Comparison of ENCODE assay signal across 11 mouse cellular contexts in the genomic region with DNA sequence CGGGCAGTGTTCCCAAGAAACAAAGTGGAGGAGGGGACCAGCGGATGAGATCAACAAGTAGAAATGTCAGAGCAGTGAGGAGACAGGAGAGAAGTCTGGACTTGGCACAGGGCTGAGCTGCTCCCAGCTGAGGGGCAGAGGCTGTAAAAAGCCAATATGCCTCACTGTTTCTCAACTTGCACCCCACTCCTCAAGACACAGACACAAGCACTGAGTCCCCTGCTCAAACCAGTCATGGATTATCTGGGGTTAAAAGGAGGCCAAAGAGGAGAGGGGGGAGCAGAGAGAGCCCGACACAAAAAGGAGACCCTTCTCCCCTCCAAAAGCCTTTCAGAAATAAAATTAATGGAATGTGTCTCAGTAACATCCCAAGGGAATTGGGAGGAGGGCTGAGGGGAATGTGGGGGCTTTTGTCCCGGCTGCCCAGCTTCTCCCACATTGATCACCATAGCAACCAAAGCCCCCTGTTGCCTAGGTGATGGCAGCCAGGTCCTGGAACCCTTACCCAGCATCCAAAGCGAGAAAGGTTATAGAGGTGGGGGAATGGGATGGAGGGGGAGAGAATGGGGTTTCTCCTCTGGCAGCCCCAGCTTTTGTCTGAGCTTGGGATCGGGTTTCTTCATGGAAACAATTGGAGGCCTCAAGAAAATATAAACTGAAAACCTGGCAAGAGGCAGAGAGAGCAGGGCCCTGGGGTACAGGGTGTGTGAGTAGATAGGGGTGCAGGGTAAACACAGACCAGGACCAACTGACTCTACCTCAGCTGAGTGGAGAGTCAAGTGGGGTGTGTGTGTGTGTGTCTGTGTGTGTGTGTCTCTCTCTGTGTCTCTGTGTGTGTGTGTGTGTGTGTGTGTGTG. TPM values are rescaled to one million over a fixed set of nuclear protein-coding genes. Genes with fewer than 3 reads are reported as not detected.
DNase-seq lines count a peak whose midpoint lies in the region; ATAC-seq and TF ChIP-seq lines count a peak whose summit lies in the region.
"Had no signal": no experiment of that assay in that cellular context is flagged by ENCODE, and none has a peak within 500 bp of the region (broad histone marks: within the 10 kb centered on the region; RNA-seq: fewer than 3 reads in every experiment).

No protein-coding gene starts in this region.

- H3K36me3 ChIP-seq in heart, embryonic 15.5 days: no peaks in the 10 kb centered on the region; the same call in 1 of the 2 replicates
- H3K36me3 ChIP-seq in embryonic facial prominence, embryonic 11.5 days (replicated peaks; ENCODE audit: control insufficient read depth, insufficient read depth, low read depth, low read length): peaks cover 4% of the 10 kb centered on the region
- H3K36me3 ChIP-seq in hindbrain, embryonic 15.5 days: peaks cover under 1% of the 10 kb centered on the region; the same call in 1 of the 2 replicates
- peaks cover 2% of the 10 kb centered on the region; the same call in 1 of the 2 replicates for H3K36me3 ChIP-seq in neural tube, embryonic 11.5 days (ENCODE audit: control insufficient read depth, insufficient read depth, low read length)

- H3K9ac ChIP-seq in heart, embryonic 15.5 days: 0 out of 2 replicates have a peak overlapping the region, but pooled peaks have one; percentile 20
- peak overlapping the region; percentile 25 for H3K9ac ChIP-seq in embryonic facial prominence, embryonic 11.5 days (replicated peaks; ENCODE audit: low read length)
- no peak overlapping the region for H3K9ac ChIP-seq in hindbrain, embryonic 15.5 days
- peak overlapping the region; percentile 50 for H3K9ac ChIP-seq in neural tube, embryonic 11.5 days (ENCODE audit: low read length)

- no peaks in the 10 kb centered on the region for H3K27me3 ChIP-seq in heart, embryonic 15.5 days
- no peaks in the 10 kb centered on the region for H3K27me3 ChIP-seq in embryonic facial prominence, embryonic 11.5 days (ENCODE audit: control insufficient read depth, insufficient read depth, low read length)
- H3K27me3 ChIP-seq in hindbrain, embryonic 15.5 days: no peaks in the 10 kb centered on the region
- H3K27me3 ChIP-seq in neural tube, embryonic 11.5 days (ENCODE audit: control insufficient read depth, insufficient read depth, low read length): no peaks in the 10 kb centered on the region

- H3K27ac ChIP-seq in heart, embryonic 15.5 days: peak overlapping the region; percentile 63; the same call in 1 of the 2 replicates
- H3K27ac ChIP-seq in embryonic facial prominence, embryonic 11.5 days (replicated peaks; ENCODE audit: low read depth, low read length): peak overlapping the region; percentile 80
- peak overlapping the region; percentile 83 for H3K27ac ChIP-seq in hindbrain, embryonic 15.5 days (replicated peaks)
- peak overlapping the region; percentile 88 for H3K27ac ChIP-seq in neural tube, embryonic 11.5 days (ENCODE audit: low read depth, low read length)
- H3K27ac ChIP-seq in left cerebral cortex, adult 2 months: no peak overlapping the region

- no peak for DNase-seq in heart, adult 9 months (ENCODE audit: low spot score in 2 of 2)
- DNase-seq in embryonic facial prominence, embryonic 11.5 days (ENCODE audit: low spot score): peak; percentile 88
- DNase-seq in neural tube, embryonic 11.5 days (ENCODE audit: low spot score): peak; percentile 91
- no peak for DNase-seq in left cerebral cortex, adult 2 months (ENCODE audit: extremely low spot score in 1 of 2, low spot score in 2 of 2)
- no peak for DNase-seq in cerebellum, postnatal 25 days
- DNase-seq in heart, postnatal 14 days: no peak
- DNase-seq: cerebellum, adult 9-11 months had no signal

- 46% methylated on average over 6 of the region's 6 CpGs for WGBS in heart, embryonic 15.5 days
- 26% methylated on average over 6 of the region's 6 CpGs for WGBS in embryonic facial prominence, embryonic 11.5 days
- WGBS in hindbrain, embryonic 15.5 days: 7% methylated on average over 6 of the region's 6 CpGs
- 23% methylated on average over 6 of the region's 6 CpGs for WGBS in neural tube, embryonic 11.5 days

- H3K9me3 ChIP-seq in heart, embryonic 15.5 days (replicated peaks): no peaks in the 10 kb centered on the region
- no peaks in the 10 kb centered on the region for H3K9me3 ChIP-seq in embryonic facial prominence, embryonic 11.5 days (replicated peaks; ENCODE audit: control insufficient read depth, low read length)
- H3K9me3 ChIP-seq in hindbrain, embryonic 15.5 days: no peaks in the 10 kb centered on the region
- no peaks in the 10 kb centered on the region for H3K9me3 ChIP-seq in neural tube, embryonic 11.5 days (ENCODE audit: control insufficient read depth, low read length)

- no peak for ATAC-seq in heart, embryonic 15.5 days (replicated peaks; ENCODE audit: insufficient number of reproducible peaks, insufficient read depth, low FRiP score, low read depth)
- peak; percentile 71 for ATAC-seq in embryonic facial prominence, embryonic 11.5 days (replicated peaks; ENCODE audit: insufficient number of reproducible peaks, low FRiP score, low TSS enrichment, low read depth)
- ATAC-seq in hindbrain, embryonic 15.5 days (ENCODE audit: low FRiP score, low read depth): peak; percentile 71
- peak; percentile 85 for ATAC-seq in neural tube, embryonic 11.5 days (ENCODE audit: insufficient read depth, low FRiP score, low TSS enrichment)

- H3K4me1 ChIP-seq in heart, embryonic 15.5 days (replicated peaks): peaks cover 26% of the 10 kb centered on the region
- H3K4me1 ChIP-seq in embryonic facial prominence, embryonic 11.5 days (ENCODE audit: control insufficient read depth, insufficient read depth, low read length): peaks cover 17% of the 10 kb centered on the region; the same call in 1 of the 2 replicates
- H3K4me1 ChIP-seq in hindbrain, embryonic 15.5 days (replicated peaks): peaks cover 92% of the 10 kb centered on the region
- H3K4me1 ChIP-seq in neural tube, embryonic 11.5 days (ENCODE audit: control insufficient read depth, insufficient read depth, low read length): peaks cover 81% of the 10 kb centered on the region

- no peak for TF ChIP-seq CTCF in left cerebral cortex, adult 2 months (IDR thresholded peaks at IDR 0.05)

- H3K4me3 ChIP-seq in heart, embryonic 15.5 days: no peak overlapping the region
- H3K4me3 ChIP-seq in embryonic facial prominence, embryonic 11.5 days (ENCODE audit: low read depth, low read length): no peak overlapping the region
- 0 out of 2 replicates have a peak overlapping the region, but pooled peaks have one; percentile 0 for H3K4me3 ChIP-seq in hindbrain, embryonic 15.5 days
- H3K4me3 ChIP-seq in neural tube, embryonic 11.5 days (ENCODE audit: low read depth, low read length): no peak overlapping the region
- H3K4me3 ChIP-seq in left cerebral cortex, adult 2 months: no peak overlapping the region

- H3K4me2 ChIP-seq in heart, embryonic 15.5 days: peak overlapping the region; percentile 24; the same call in 1 of the 2 replicates
- no peak overlapping the region for H3K4me2 ChIP-seq in embryonic facial prominence, embryonic 11.5 days (ENCODE audit: low read depth, low read length)
- H3K4me2 ChIP-seq in hindbrain, embryonic 15.5 days: peak overlapping the region; percentile 36
- peak overlapping the region; percentile 42 for H3K4me2 ChIP-seq in neural tube, embryonic 11.5 days (ENCODE audit: low read depth)

- intact Hi-C loops in left cerebral cortex, adult 2 months (cut with DNase I): no loop called here
- intact Hi-C loops in heart, postnatal 14 days (cut with DNase I): no loop called here

RNA-seq across cellular contexts. Expression of a gene that starts 11.4 kb away (rescaled TPM):
- polyA plus RNA-seq in heart, embryonic 15.5 days (2015; fragmentation: Nextera tagmentation; extraction: Ambion mirVana): 6.7 and 8.5 TPM in 2 replicates
- 25.3 and 28.6 TPM in 2 replicates for polyA plus RNA-seq in embryonic facial prominence, embryonic 11.5 days (2014; fragmentation: Nextera tagmentation; extraction: Ambion mirVana)
- polyA plus RNA-seq in hindbrain, embryonic 15.5 days (2015; fragmentation: Nextera tagmentation; extraction: Ambion mirVana): 41.1 and 48.9 TPM in 2 replicates
- 62.0 and 69.0 TPM in 2 replicates for polyA plus RNA-seq in neural tube, embryonic 11.5 days (2014; fragmentation: Nextera tagmentation; extraction: Ambion mirVana)
- 10 to 100 TPM; 12.5 to 14.5 TPM for total RNA-seq in left cerebral cortex, adult 2 months (2021)
- total RNA-seq in heart, postnatal 14 days (2021): 1 to 10 TPM; 4.3 to 5.9 TPM

RNA-seq across cellular contexts. Expression of a gene that starts 40.5 kb away (rescaled TPM):
- not detected in 2 replicates for polyA plus RNA-seq in heart, embryonic 15.5 days (2015; fragmentation: Nextera tagmentation; extraction: Ambion mirVana)
- 4.6 and 6.5 TPM in 2 replicates for polyA plus RNA-seq in embryonic facial prominence, embryonic 11.5 days (2014; fragmentation: Nextera tagmentation; extraction: Ambion mirVana)
- 3.6 and 4.8 TPM in 2 replicates for polyA plus RNA-seq in hindbrain, embryonic 15.5 days (2015; fragmentation: Nextera tagmentation; extraction: Ambion mirVana)
- 13.8 and 15.7 TPM in 2 replicates for polyA plus RNA-seq in neural tube, embryonic 11.5 days (2014; fragmentation: Nextera tagmentation; extraction: Ambion mirVana)
- under 1 TPM; 0.18 to 0.49 TPM for total RNA-seq in left cerebral cortex, adult 2 months (2021)
- not detected for total RNA-seq in heart, postnatal 14 days (2021)
- total RNA-seq: granulocyte monocyte progenitor cell, adult 5-6 weeks had no signal
- polyA plus RNA-seq: C2C12 had no signal

Comparison
In these comparisons a context has a peak if more than half of its experiments do, and no peak if none do; other contexts are left out.
1. DNase-seq: peak in embryonic facial prominence, embryonic 11.5 days (single experiment) and neural tube, embryonic 11.5 days (single experiment); none in heart, adult 9 months (0 of 2), left cerebral cortex, adult 2 months (0 of 2), cerebellum, postnatal 25 days (0 of 2) and heart, postnatal 14 days (0 of 2).